Mouse (Mus musculus): ENCODE data around the gene Sema4f.

Sema4f gene

GRCm38 (mm10) chr6:82939167-82939912, at the start of gene Sema4f:
TSS of gene Sema4f (minus strand) at chr6:82939769.
- DNase-seq (ENCODE audit: low spot score in 2 of 2), result no peak

GRCm38 (mm10) chr6:82987411-82987971, 47.9 kb upstream of the Sema4f start:
- DNase-seq (ENCODE audit: low spot score in 2 of 2), result no peak

GRCm38 (mm10) chr6:82971031-82971430, 31.5 kb upstream of the Sema4f start:
- DNase-seq (ENCODE audit: low spot score in 2 of 2), result peak; percentile 4 to 37

- no peak for DNase-seq (ENCODE audit: low spot score in 2 of 2)
Measured at GRCm38 (mm10) chr6:82969249-82970084, 29.9 kb upstream of the Sema4f start.

- DNase-seq (ENCODE audit: low spot score in 2 of 2), result no peak
Measured at GRCm38 (mm10) chr6:82961664-82962063, 22.1 kb upstream of the Sema4f start.

- no peak for DNase-seq (ENCODE audit: low spot score in 2 of 2)
Measured at GRCm38 (mm10) chr6:82956553-82957251, 17.1 kb upstream of the Sema4f start.

GRCm38 (mm10) chr6:82946651-82947050, 7.1 kb upstream of the Sema4f start, which contains the start of gene M1ap:
TSS of gene M1ap (plus strand) at chr6:82946902.
- DNase-seq (ENCODE audit: low spot score in 2 of 2), result no peak

- no peak for DNase-seq (ENCODE audit: low spot score in 2 of 2)
Measured at GRCm38 (mm10) chr6:82945750-82946149, 6.2 kb upstream of the Sema4f start.

- no peak for DNase-seq (ENCODE audit: low spot score in 2 of 2)
Measured at GRCm38 (mm10) chr6:82940765-82941164, 1.2 kb upstream of the Sema4f start.

GRCm38 (mm10) chr6:82934616-82935230, 4.8 kb downstream of the Sema4f start:
- DNase-seq (ENCODE audit: low spot score in 2 of 2), result no peak

GRCm38 (mm10) chr6:82927617-82928016, 12.0 kb downstream of the Sema4f start:
- DNase-seq (ENCODE audit: low spot score in 2 of 2), result no peak

GRCm38 (mm10) chr6:82926528-82926927, 13.0 kb downstream of the Sema4f start:
- DNase-seq (ENCODE audit: low spot score in 2 of 2), result no peak

- no peak for DNase-seq (ENCODE audit: low spot score in 2 of 2)
Measured at GRCm38 (mm10) chr6:82926106-82926505, 13.5 kb downstream of the Sema4f start.

GRCm38 (mm10) chr6:82925005-82925404, 14.6 kb downstream of the Sema4f start:
- DNase-seq (ENCODE audit: low spot score in 2 of 2), result no peak

- no peak for DNase-seq (ENCODE audit: low spot score in 2 of 2)
Measured at GRCm38 (mm10) chr6:82921426-82922224, 17.9 kb downstream of the Sema4f start.

GRCm38 (mm10) chr6:82919520-82919919, 20.0 kb downstream of the Sema4f start:
- DNase-seq (ENCODE audit: low spot score in 2 of 2), result no peak

- DNase-seq (ENCODE audit: low spot score in 2 of 2), result no peak
Measured at GRCm38 (mm10) chr6:82918371-82918770, 21.2 kb downstream of the Sema4f start.

- DNase-seq (ENCODE audit: low spot score in 2 of 2), result no peak
Measured at GRCm38 (mm10) chr6:82917778-82918129, 21.8 kb downstream of the Sema4f start.

- DNase-seq (ENCODE audit: low spot score in 2 of 2), result peak in 1 of 2 experiments; percentile 4
Measured at GRCm38 (mm10) chr6:82917076-82917777, 22.3 kb downstream of the Sema4f start.

- DNase-seq (ENCODE audit: low spot score in 2 of 2), result no peak
Measured at GRCm38 (mm10) chr6:82916459-82916858, 23.1 kb downstream of the Sema4f start.
